Mouse (Mus musculus) kidney, embryonic 14.5 days (tissue): Measurements from ENCODE around the gene Ghrl. TPM values are rescaled to one million over a fixed set of nuclear protein-coding genes. Genes with fewer than 3 reads are reported as not detected.
"Not testable (repeated sequence)": the region's sequence is repeated elsewhere in the genome, so short reads cannot be mapped to it uniquely, and the experiment has no call there.

Experiments
- ATAC-seq: fragments of 200-750 bp; cut with Nextera tagmentation; 2 replicates; pipeline ENCODE4 v1.8.0; 2017; ENCODE audit warnings: moderate number of reproducible peaks, mild to moderate bottlenecking, moderate TSS enrichment, moderate library complexity; ENCODE audit not compliant: low FRiP score, low TSS enrichment
- H3K27ac ChIP-seq: fragments of 300-500 bp; sonication (generic); 2 replicates; pipeline ENCODE4 v1.5.1; 2014; ENCODE audit warnings: low read depth, mild to moderate bottlenecking, low read length, moderate library complexity, mixed read lengths
- H3K27me3 ChIP-seq: fragments of 300-500 bp; sonication (generic); 2 replicates; pipeline ENCODE4 v1.6.1; 2014; ENCODE audit warnings: mild to moderate bottlenecking, low read length; ENCODE audit not compliant: control insufficient read depth, insufficient read depth
- H3K36me3 ChIP-seq: fragments of 300-500 bp; sonication (generic); 2 replicates; pipeline ENCODE4 v1.6.1; 2014; ENCODE audit warnings: low read length, mixed read lengths; ENCODE audit not compliant: control insufficient read depth, insufficient read depth
- H3K4me1 ChIP-seq: fragments of 300-500 bp; sonication (generic); 2 replicates; pipeline ENCODE4 v1.6.1; 2014; ENCODE audit warnings: low read length, mixed read lengths; ENCODE audit not compliant: control insufficient read depth, insufficient read depth
- H3K4me2 ChIP-seq: fragments of 300-500 bp; sonication (generic); replicated peaks from 2 replicates; pipeline ENCODE4 v1.6.1; 2014; ENCODE audit warnings: low read depth, mild to moderate bottlenecking, low read length
- H3K4me3 ChIP-seq: fragments of 300-500 bp; sonication (generic); 2 replicates; pipeline ENCODE4 v1.5.1; 2014; ENCODE audit warnings: mild to moderate bottlenecking, low read length
- H3K9ac ChIP-seq: fragments of 300-500 bp; sonication (generic); 2 replicates; pipeline ENCODE4 v1.6.1; 2014; ENCODE audit warnings: low read depth, mild to moderate bottlenecking, low read length, moderate library complexity
- H3K9me3 ChIP-seq: fragments of 300-500 bp; sonication (generic); 2 replicates; pipeline ENCODE4 v1.6.1; 2016; ENCODE audit warnings: low read length; ENCODE audit not compliant: control insufficient read depth
- WGBS: fragments of 180-500 bp; shearing (Covaris S2); extraction: QIAGEN DNeasy Blood & Tissue Kit; methylation state at CpG from one replicate; pipeline ENCODE4 v1.1.7; 2014; 5-methylcytosine and 5-hydroxymethylcytosine counted together
- polyA plus RNA-seq: library from polyadenylated mRNA; unstranded; fragments of >200 nt; fragmentation: Nextera tagmentation; extraction: Ambion mirVana; gene quantifications from 2 replicates; pipeline ENCODE4 v1.2.1, GENCODE M21; 2014

Ghrl gene
- polyA plus RNA-seq, 1 experiment from 2014 or later: 0.60 TPM

GRCm38 (mm10) chr6:113714276-113714675 lies 5.4 kb downstream of the Ghrl start:
- Histone ChIP-seq H3K27me3 (no peaks in the 10 kb centered on the region), H3K4me1 (no peaks in the 10 kb centered on the region), H3K4me2 (no peak overlapping the region), H3K9me3 (no peaks in the 10 kb centered on the region), H3K9ac (no peak overlapping the region), H3K4me3 (no peak overlapping the region), H3K27ac (no peak overlapping the region), H3K36me3 (peaks cover 85% of the 10 kb centered on the region)
- no peak for ATAC-seq
- 89% methylated on average over 2 of the region's 2 CpGs for WGBS

- not testable (repeated sequence) for H3K9ac ChIP-seq, H3K4me2 ChIP-seq, H3K9me3 ChIP-seq, H3K4me3 ChIP-seq, H3K27ac ChIP-seq, ATAC-seq, H3K4me1 ChIP-seq, H3K27me3 ChIP-seq
- peaks cover 85% of the 10 kb centered on the region for H3K36me3 ChIP-seq
- 91% methylated on average over 4 of the region's 5 CpGs for WGBS
Observed at GRCm38 (mm10) chr6:113713389-113713788, 6.3 kb downstream of the Ghrl start.

GRCm38 (mm10) chr6:113712718-113713117 lies 7.0 kb downstream of the Ghrl start:
- H3K27ac ChIP-seq: no peak overlapping the region
- no peak overlapping the region for H3K9ac ChIP-seq
- ATAC-seq: no peak
- peaks cover 87% of the 10 kb centered on the region for H3K36me3 ChIP-seq
- no peaks in the 10 kb centered on the region for H3K4me1 ChIP-seq
- H3K9me3 ChIP-seq: no peaks in the 10 kb centered on the region
- no peak overlapping the region for H3K4me2 ChIP-seq
- no peak overlapping the region for H3K4me3 ChIP-seq
- 86% methylated on average over 3 of the region's 3 CpGs for WGBS
- no peaks in the 10 kb centered on the region for H3K27me3 ChIP-seq

GRCm38 (mm10) chr6:113697222-113698205 lies 22.2 kb downstream of the Ghrl start:
- Histone ChIP-seq H3K9me3 (no peaks in the 10 kb centered on the region), H3K4me2 (peak overlapping the region; percentile 93), H3K27ac (peak overlapping the region; percentile 80), H3K4me3 (peak overlapping the region; percentile 71), H3K4me1 (peaks cover 18% of the 10 kb centered on the region), H3K27me3 (no peaks in the 10 kb centered on the region), H3K36me3 (peaks cover 15% of the 10 kb centered on the region), H3K9ac (peak overlapping the region; percentile 85)
- peak; percentile 0; the same call in 1 of the 2 replicates for ATAC-seq
- WGBS: under 1% methylated on average over 94 of the region's 113 CpGs

- H3K27me3 ChIP-seq: no peaks in the 10 kb centered on the region
- H3K36me3 ChIP-seq: peaks cover 7% of the 10 kb centered on the region
- under 1% methylated on average over 58 of the region's 58 CpGs for WGBS
- peak within 1 kb of the TSS; percentile 71 for H3K4me3 ChIP-seq
- peaks cover 18% of the 10 kb centered on the region for H3K4me1 ChIP-seq
- peak; percentile 98 for ATAC-seq
- peak within 1 kb of the TSS; percentile 85 for H3K9ac ChIP-seq
- H3K9me3 ChIP-seq: no peaks in the 10 kb centered on the region
- peak within 1 kb of the TSS; percentile 80 for H3K27ac ChIP-seq
- peak within 1 kb of the TSS; percentile 93 for H3K4me2 ChIP-seq
Observed at GRCm38 (mm10) chr6:113696582-113697221, 23.0 kb downstream of the Ghrl start, which contains the start of gene Tatdn2. TSS of gene Tatdn2 (plus strand) at chr6:113697050.

- no peaks in the 10 kb centered on the region for H3K9me3 ChIP-seq
- H3K27me3 ChIP-seq: no peaks in the 10 kb centered on the region
- H3K36me3 ChIP-seq: peaks cover under 1% of the 10 kb centered on the region; the same call in 1 of the 2 replicates
- ATAC-seq: no peak
- WGBS: 33% methylated on average over 4 of the region's 4 CpGs
- H3K4me2 ChIP-seq: peak overlapping the region; percentile 93
- peak overlapping the region; percentile 71; the same call in 1 of the 2 replicates for H3K4me3 ChIP-seq
- H3K9ac ChIP-seq: peak overlapping the region; percentile 38; the same call in 1 of the 2 replicates
- peaks cover 20% of the 10 kb centered on the region for H3K4me1 ChIP-seq
- peak overlapping the region; percentile 69 for H3K27ac ChIP-seq
Observed at GRCm38 (mm10) chr6:113695766-113696355, 23.8 kb downstream of the Ghrl start.

- Histone ChIP-seq H3K4me3 (no peak overlapping the region), H3K27ac (no peak overlapping the region), H3K4me2 (no peak overlapping the region), H3K36me3 (no peaks in the 10 kb centered on the region; the same call in 1 of the 2 replicates), H3K27me3 (no peaks in the 10 kb centered on the region), H3K9ac (no peak overlapping the region), H3K4me1 (peaks cover 25% of the 10 kb centered on the region), H3K9me3 (no peaks in the 10 kb centered on the region)
- ATAC-seq: no peak
- 68% methylated on average over 1 of the region's 1 CpGs for WGBS
Observed at GRCm38 (mm10) chr6:113695203-113695602, 24.5 kb downstream of the Ghrl start.

- ATAC-seq: no peak
- 85% methylated on average over 5 of the region's 5 CpGs for WGBS
- Histone ChIP-seq H3K4me1 (peaks cover 26% of the 10 kb centered on the region), H3K27me3 (no peaks in the 10 kb centered on the region), H3K27ac (no peak overlapping the region), H3K36me3 (no peaks in the 10 kb centered on the region), H3K4me2 (no peak overlapping the region), H3K4me3 (no peak overlapping the region), H3K9ac (no peak overlapping the region), H3K9me3 (no peaks in the 10 kb centered on the region)
Observed at GRCm38 (mm10) chr6:113693377-113693776, 26.3 kb downstream of the Ghrl start.
